Mouse (Mus musculus) lung, postnatal 0 days (tissue): ENCODE measurements around the gene Sphk1.

ENCODE experiments used
- CTCF ChIP-seq: IDR thresholded peaks from 2 replicates; pipeline ENCODE4 v1.5.1; 2016; ENCODE audit warnings: antibody characterized with exemption, mild to moderate bottlenecking
- EP300 ChIP-seq: IDR thresholded peaks from 2 replicates; pipeline ENCODE4 v1.6.1; 2016; ENCODE audit warnings: antibody characterized with exemption, mild to moderate bottlenecking, control low read depth

GRCm38 (mm10) chr11:116534154-116534865 lies 3.6 kb downstream of the Sphk1 start:
- no peak for TF ChIP-seq EP300
- peak; percentile 89 for TF ChIP-seq CTCF
